Mouse (Mus musculus) limb, embryonic 12.5 days (tissue): ENCODE measurements around the gene Prlhr. TPM values are rescaled to one million over a fixed set of nuclear protein-coding genes. Genes with fewer than 3 reads are reported as not detected.

Experiments
- ATAC-seq: fragments of 200-750 bp; cut with Nextera tagmentation; 2 replicates; pipeline ENCODE4 v1.8.0; 2017; ENCODE audit warnings: low read depth, moderate TSS enrichment; ENCODE audit not compliant: insufficient number of reproducible peaks, insufficient read depth, low FRiP score, low TSS enrichment
- H3K27ac ChIP-seq: fragments of 300-500 bp; sonication (generic); 2 replicates; pipeline ENCODE4 v1.5.1; 2016; ENCODE audit warnings: mild to moderate bottlenecking, moderate library complexity
- H3K27me3 ChIP-seq: fragments of 300-500 bp; sonication (generic); 2 replicates; pipeline ENCODE4 v1.6.1; 2016; ENCODE audit warnings: mild to moderate bottlenecking, moderate library complexity
- H3K36me3 ChIP-seq: fragments of 300-500 bp; sonication (generic); 2 replicates; pipeline ENCODE4 v1.6.1; 2016; ENCODE audit warnings: mild to moderate bottlenecking, moderate library complexity
- H3K4me1 ChIP-seq: fragments of 300-500 bp; sonication (generic); replicated peaks from 2 replicates; pipeline ENCODE4 v1.6.1; 2016
- H3K4me2 ChIP-seq: fragments of 300-500 bp; sonication (generic); 2 replicates; pipeline ENCODE4 v1.6.1; 2016; ENCODE audit warnings: mild to moderate bottlenecking, moderate library complexity
- H3K4me3 ChIP-seq: fragments of 300-500 bp; sonication (generic); replicated peaks from 2 replicates; pipeline ENCODE4 v1.5.1; 2016; ENCODE audit warnings: mild to moderate bottlenecking
- H3K9ac ChIP-seq: fragments of 300-500 bp; sonication (generic); replicated peaks from 2 replicates; pipeline ENCODE4 v1.6.1; 2016; ENCODE audit warnings: mild to moderate bottlenecking, moderate library complexity
- H3K9me3 ChIP-seq: fragments of 300-500 bp; sonication (generic); 2 replicates; pipeline ENCODE4 v1.6.1; 2016; ENCODE audit warnings: mild to moderate bottlenecking, moderate library complexity
- WGBS: fragments of 180-500 bp; shearing (Covaris S2); methylation state at CpG from one replicate; pipeline ENCODE4 v1.1.7; 2016; 5-methylcytosine and 5-hydroxymethylcytosine counted together
- polyA plus RNA-seq: library from polyadenylated mRNA; unstranded; fragments of >200 nt; fragmentation: Nextera tagmentation; extraction: Ambion mirVana; gene quantifications from 2 replicates; pipeline ENCODE4 v1.2.1, GENCODE M21; 2016

The Prlhr gene
- polyA plus RNA-seq, 1 experiment from 2014 or later, result not detected

DNA sequence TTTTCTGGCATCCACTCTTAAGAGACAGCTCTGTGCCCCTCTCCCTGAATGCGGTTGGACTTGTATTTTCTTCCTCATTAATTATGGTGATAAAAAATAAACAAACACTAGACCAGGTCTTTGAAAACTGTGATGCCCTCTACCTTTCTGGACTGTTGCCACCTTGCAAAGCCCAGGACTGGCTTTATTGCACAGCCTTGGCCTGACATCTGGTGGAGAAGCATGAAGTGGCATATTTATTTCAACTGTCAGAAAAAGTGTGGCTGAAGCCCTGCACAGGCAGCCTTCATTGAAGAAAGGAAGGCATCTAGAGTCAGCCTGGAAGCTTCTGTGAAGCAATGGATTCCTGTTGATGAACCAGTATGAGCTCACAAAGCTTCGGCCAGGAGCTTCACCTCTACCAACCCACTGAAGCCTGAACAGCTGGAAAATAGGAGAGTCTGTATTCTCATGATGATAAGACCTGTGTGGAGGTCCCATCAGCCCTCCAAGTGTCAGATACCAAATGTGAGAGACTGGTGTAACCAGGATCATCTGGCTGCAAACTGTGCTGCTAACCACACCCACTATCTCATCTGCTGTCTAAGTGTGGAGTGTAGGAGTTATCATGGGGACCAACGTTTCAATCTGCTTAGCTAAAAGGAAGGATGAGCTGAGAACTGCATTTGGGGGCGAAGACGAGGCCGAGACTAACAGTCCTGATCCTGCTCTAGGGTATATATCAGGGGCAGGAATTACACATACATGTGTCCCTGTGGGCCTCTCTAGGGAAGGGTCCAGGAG lies 35.6 kb downstream of the Prlhr start:
- Histone ChIP-seq H3K4me2 (no peak overlapping the region), H3K9ac (no peak overlapping the region), H3K36me3 (no peaks in the 10 kb centered on the region), H3K9me3 (no peaks in the 10 kb centered on the region), H3K27me3 (peaks cover 4% of the 10 kb centered on the region; the same call in 1 of the 2 replicates), H3K27ac (no peak overlapping the region), H3K4me3 (no peak overlapping the region), H3K4me1 (no peaks in the 10 kb centered on the region)
- ATAC-seq, result no peak
- WGBS, result 85% methylated on average over 6 of the region's 6 CpGs

DNA sequence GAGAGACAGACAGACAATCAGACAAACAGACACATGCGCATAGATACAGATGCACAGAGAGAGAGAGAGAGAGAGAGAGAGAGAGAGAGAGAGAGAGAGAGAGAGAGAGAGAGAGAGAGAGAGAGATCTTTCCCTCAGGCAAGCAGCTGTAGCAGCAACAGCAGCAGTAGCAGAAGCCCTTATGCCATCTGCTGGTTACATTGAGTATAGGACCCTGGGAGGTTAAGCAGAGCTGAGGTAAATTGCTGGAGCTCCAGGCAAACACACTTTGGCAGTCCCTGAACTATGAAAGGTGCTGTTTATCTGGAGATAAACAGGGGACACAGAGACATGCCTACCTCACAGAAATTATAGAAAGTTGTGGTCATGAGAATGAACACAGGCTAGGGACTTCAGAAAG lies 50.5 kb downstream of the Prlhr start:
- Histone ChIP-seq H3K9ac (no peak overlapping the region), H3K9me3 (no peaks in the 10 kb centered on the region), H3K27me3 (no peaks in the 10 kb centered on the region), H3K27ac (no peak overlapping the region), H3K4me2 (no peak overlapping the region), H3K4me3 (no peak overlapping the region), H3K4me1 (no peaks in the 10 kb centered on the region), H3K36me3 (no peaks in the 10 kb centered on the region)
- WGBS, result 60% methylated on average over 1 of the region's 1 CpGs
- no peak for ATAC-seq

Other genes starting within 250 kb of the Prlhr start
- 70.4 and 72.5 TPM in 2 replicates for gene Fam204a, start 241.6 kb downstream of the Prlhr start, polyA plus RNA-seq
- 32.3 and 32.9 TPM in 2 replicates for gene Cacul1, start 112.7 kb upstream of the Prlhr start, polyA plus RNA-seq